Mouse (Mus musculus): ENCODE measurements around the gene Grem1. TPM values are rescaled to one million over a fixed set of nuclear protein-coding genes. Genes with fewer than 3 reads are reported as not detected.

Gene Grem1
- total RNA-seq (2014; rRNA removed; ENCODE audit: low replicate concordance) = 0.35 TPM in 1 of 2 replicates, not detected in the other
- not detected in 2 replicates for polyA plus RNA-seq (2015; fragmentation: Nextera tagmentation; extraction: Ambion mirVana)

DNA sequence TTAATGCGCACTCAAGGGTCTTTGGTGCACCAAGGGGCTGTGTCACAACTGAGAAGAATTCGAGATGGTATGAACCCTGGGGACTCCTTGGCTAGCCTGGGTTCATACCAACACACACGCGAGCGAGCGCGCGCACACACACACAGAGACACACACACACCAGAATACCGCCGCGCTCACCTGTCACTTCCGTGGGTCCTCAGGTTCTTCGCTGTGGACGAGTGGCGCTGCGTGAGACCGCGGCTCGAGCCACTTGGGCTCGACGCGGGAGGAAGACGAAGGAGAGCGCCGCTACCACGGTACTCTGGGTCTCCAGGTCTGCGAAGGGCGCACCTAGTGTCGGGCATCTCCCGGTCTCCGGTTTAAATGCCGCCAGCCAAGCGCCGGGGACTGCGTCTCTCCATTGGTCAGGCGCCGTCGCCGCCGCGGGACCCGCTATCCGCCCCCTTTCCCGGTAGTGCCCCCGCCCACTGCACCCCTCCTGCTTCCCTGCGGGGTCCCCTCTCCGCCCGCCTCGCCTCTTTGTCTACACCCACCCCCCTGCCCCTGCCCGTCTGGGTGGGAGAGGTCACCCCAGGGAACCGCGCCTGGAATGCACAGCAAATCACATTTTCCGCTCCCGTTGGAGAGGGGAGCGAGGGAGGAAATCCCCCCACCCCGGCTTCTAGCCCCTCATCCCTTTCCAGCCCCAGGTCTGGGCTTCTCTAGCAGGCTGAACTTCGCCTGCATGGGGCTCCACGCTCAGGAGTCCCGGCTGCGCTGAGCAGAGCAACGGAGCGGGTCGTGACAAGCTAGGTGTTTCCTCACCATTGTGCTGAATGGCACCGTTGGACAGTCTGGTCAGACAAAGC is at the start of gene Grem1:
Gene Grem1, minus strand, starts transcription at position 336 of the 851 bp plus-strand sequence.
- Histone ChIP-seq H3K27ac (ENCODE audit: low read depth) (no peak within 1 kb of the TSS), H3K4me1 (ENCODE audit: control insufficient read depth, insufficient read depth) (peaks cover 13% of the 10 kb centered on the region; the same call in 1 of the 2 replicates), H3K4me3 (ENCODE audit: low read depth, low read length) (peak within 1 kb of the TSS; percentile 42), H3K9ac (replicated peaks; ENCODE audit: low read depth, low read length) (no peak within 1 kb of the TSS), H3K36me3 (replicated peaks; ENCODE audit: control insufficient read depth, insufficient read depth, low read length) (no peaks in the 10 kb centered on the region), H3K4me2 (ENCODE audit: low read depth, low read length) (peak within 1 kb of the TSS; percentile 67), H3K9me3 (replicated peaks; ENCODE audit: control insufficient read depth, low read length) (no peaks in the 10 kb centered on the region), H3K27me3 (ENCODE audit: control insufficient read depth, insufficient read depth, low read length) (peaks cover 60% of the 10 kb centered on the region)
- DNase-seq (ENCODE audit: low spot score) (no peak), ATAC-seq (ENCODE audit: insufficient read depth, low read depth) (no peak)
- under 1% methylated on average over 51 of the region's 64 CpGs for WGBS
- TF ChIP-seq CTCF (IDR thresholded peaks at IDR 0.05; ENCODE audit: low read depth) = no peak
- TF ChIP-seq EP300 (IDR thresholded peaks at IDR 0.05; ENCODE audit: low read depth) = no peak

DNA sequence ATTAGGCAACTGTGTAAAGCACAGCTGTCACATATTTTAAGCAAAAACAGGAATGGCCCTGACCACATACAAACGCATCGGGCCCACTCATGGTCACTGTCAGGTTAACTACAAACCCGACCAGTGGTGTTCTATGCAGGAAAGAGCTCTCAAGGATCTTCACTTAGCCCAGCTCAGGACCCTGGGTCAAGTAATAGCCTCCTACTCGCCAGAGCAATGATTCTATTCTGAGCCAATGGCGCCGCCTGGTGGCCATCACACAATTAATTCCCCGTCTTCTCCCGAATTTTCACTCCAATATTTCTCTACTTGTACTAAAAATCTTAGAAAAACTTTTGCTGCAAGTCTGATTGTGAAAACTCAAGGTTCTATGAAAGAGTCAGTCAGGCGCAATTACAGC is 49.2 kb upstream of the Grem1 start:
- H3K4me2 ChIP-seq (ENCODE audit: low read depth, low read length) = no peak overlapping the region
- H3K4me3 ChIP-seq (ENCODE audit: low read depth, low read length) = no peak overlapping the region
- ATAC-seq (ENCODE audit: insufficient read depth, low read depth) (no peak), DNase-seq (ENCODE audit: low spot score) (peak; percentile 22)
- no peaks in the 10 kb centered on the region for H3K9me3 ChIP-seq (replicated peaks; ENCODE audit: control insufficient read depth, low read length)
- TF ChIP-seq EP300 (IDR thresholded peaks at IDR 0.05; ENCODE audit: low read depth) (no peak), CTCF (IDR thresholded peaks at IDR 0.05; ENCODE audit: low read depth) (peak; percentile 68)
- no peak overlapping the region for H3K9ac ChIP-seq (replicated peaks; ENCODE audit: low read depth, low read length)
- H3K27ac ChIP-seq (ENCODE audit: low read depth) = no peak overlapping the region
- H3K27me3 ChIP-seq (ENCODE audit: control insufficient read depth, insufficient read depth, low read length) = no peaks in the 10 kb centered on the region
- no peaks in the 10 kb centered on the region for H3K36me3 ChIP-seq (replicated peaks; ENCODE audit: control insufficient read depth, insufficient read depth, low read length)
- no peaks in the 10 kb centered on the region for H3K4me1 ChIP-seq (ENCODE audit: control insufficient read depth, insufficient read depth)
- WGBS = 19% methylated on average over 9 of the region's 9 CpGs

DNA sequence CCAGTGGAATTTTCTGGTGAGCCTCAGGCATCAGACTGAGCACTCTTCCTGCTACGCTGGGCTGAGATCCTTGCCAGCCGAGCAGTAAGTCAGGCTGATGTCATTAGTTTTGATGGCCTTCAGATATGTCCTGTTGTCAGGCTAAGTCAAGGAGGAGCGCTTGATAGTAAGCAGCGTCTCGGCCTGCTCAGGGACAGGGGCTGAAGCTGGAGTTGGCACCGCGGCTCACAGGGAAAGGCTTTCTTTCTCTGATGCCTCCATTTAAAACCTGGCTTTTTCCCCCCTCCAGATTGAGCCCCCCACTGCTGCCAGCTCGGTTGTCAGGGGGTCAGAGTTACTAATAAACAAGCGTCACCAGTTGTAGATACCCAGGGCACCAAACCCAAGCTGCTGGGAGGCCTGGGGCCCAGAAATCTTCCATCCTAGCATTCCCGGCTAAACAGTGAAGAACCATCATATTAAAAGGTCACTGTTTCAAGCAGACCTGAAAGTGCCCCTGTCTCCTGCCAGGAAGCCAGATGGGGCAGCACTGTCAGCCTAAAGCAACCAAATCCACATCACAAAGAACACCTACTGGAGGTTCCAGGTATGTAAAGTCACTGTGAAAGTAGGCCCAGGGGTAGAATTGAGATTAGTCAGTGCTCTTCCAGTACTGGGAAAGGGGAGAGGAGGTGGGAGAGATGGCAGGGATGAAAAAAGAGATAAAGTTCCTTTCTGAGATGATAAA is 48.6 kb upstream of the Grem1 start:
- Histone ChIP-seq H3K9ac (replicated peaks; ENCODE audit: low read depth, low read length) (no peak overlapping the region), H3K4me1 (ENCODE audit: control insufficient read depth, insufficient read depth) (no peaks in the 10 kb centered on the region), H3K4me2 (ENCODE audit: low read depth, low read length) (no peak overlapping the region), H3K4me3 (ENCODE audit: low read depth, low read length) (no peak overlapping the region), H3K36me3 (replicated peaks; ENCODE audit: control insufficient read depth, insufficient read depth, low read length) (no peaks in the 10 kb centered on the region), H3K27ac (ENCODE audit: low read depth) (no peak overlapping the region), H3K27me3 (ENCODE audit: control insufficient read depth, insufficient read depth, low read length) (no peaks in the 10 kb centered on the region), H3K9me3 (replicated peaks; ENCODE audit: control insufficient read depth, low read length) (no peaks in the 10 kb centered on the region)
- TF ChIP-seq CTCF (IDR thresholded peaks at IDR 0.05; ENCODE audit: low read depth) (no peak), EP300 (IDR thresholded peaks at IDR 0.05; ENCODE audit: low read depth) (no peak)
- WGBS = 56% methylated on average over 10 of the region's 10 CpGs
- ATAC-seq (ENCODE audit: insufficient read depth, low read depth) = no peak
- DNase-seq (ENCODE audit: low spot score) = no peak

GRCm38 (mm10) chr2:113805765-113806164 is 47.3 kb upstream of the Grem1 start:
- no peak overlapping the region for H3K4me2 ChIP-seq (ENCODE audit: low read depth, low read length)

GRCm38 (mm10) chr2:113803753-113804152 is 45.3 kb upstream of the Grem1 start:
- 26% methylated on average over 1 of the region's 1 CpGs for WGBS
- ATAC-seq (ENCODE audit: insufficient read depth, low read depth) (no peak), DNase-seq (ENCODE audit: low spot score) (no peak)
- Histone ChIP-seq H3K27ac (ENCODE audit: low read depth) (no peak overlapping the region), H3K9me3 (replicated peaks; ENCODE audit: control insufficient read depth, low read length) (no peaks in the 10 kb centered on the region), H3K4me1 (ENCODE audit: control insufficient read depth, insufficient read depth) (no peaks in the 10 kb centered on the region), H3K4me3 (ENCODE audit: low read depth, low read length) (no peak overlapping the region), H3K9ac (replicated peaks; ENCODE audit: low read depth, low read length) (no peak overlapping the region), H3K27me3 (ENCODE audit: control insufficient read depth, insufficient read depth, low read length) (no peaks in the 10 kb centered on the region), H3K36me3 (replicated peaks; ENCODE audit: control insufficient read depth, insufficient read depth, low read length) (no peaks in the 10 kb centered on the region), H3K4me2 (ENCODE audit: low read depth, low read length) (no peak overlapping the region)
- TF ChIP-seq CTCF (IDR thresholded peaks at IDR 0.05; ENCODE audit: low read depth) (no peak), EP300 (IDR thresholded peaks at IDR 0.05; ENCODE audit: low read depth) (no peak)

More at GRCm38 (mm10) chr2:113805765-113806164, 47.3 kb upstream of the Grem1 start:
- Histone ChIP-seq H3K36me3 (replicated peaks; ENCODE audit: control insufficient read depth, insufficient read depth, low read length) (no peaks in the 10 kb centered on the region), H3K9ac (replicated peaks; ENCODE audit: low read depth, low read length) (no peak overlapping the region), H3K9me3 (replicated peaks; ENCODE audit: control insufficient read depth, low read length) (no peaks in the 10 kb centered on the region), H3K27ac (ENCODE audit: low read depth) (no peak overlapping the region), H3K4me3 (ENCODE audit: low read depth, low read length) (no peak overlapping the region), H3K27me3 (ENCODE audit: control insufficient read depth, insufficient read depth, low read length) (no peaks in the 10 kb centered on the region), H3K4me1 (ENCODE audit: control insufficient read depth, insufficient read depth) (no peaks in the 10 kb centered on the region)
- TF ChIP-seq EP300 (IDR thresholded peaks at IDR 0.05; ENCODE audit: low read depth) (no peak), CTCF (IDR thresholded peaks at IDR 0.05; ENCODE audit: low read depth) (no peak)
- WGBS = 70% methylated on average over 4 of the region's 4 CpGs
- DNase-seq (ENCODE audit: low spot score) (no peak), ATAC-seq (ENCODE audit: insufficient read depth, low read depth) (no peak)

Measured in heart, postnatal 0 days (tissue).